Comparison of ENCODE assay signal across 18 mouse cellular contexts in the genomic region with DNA sequence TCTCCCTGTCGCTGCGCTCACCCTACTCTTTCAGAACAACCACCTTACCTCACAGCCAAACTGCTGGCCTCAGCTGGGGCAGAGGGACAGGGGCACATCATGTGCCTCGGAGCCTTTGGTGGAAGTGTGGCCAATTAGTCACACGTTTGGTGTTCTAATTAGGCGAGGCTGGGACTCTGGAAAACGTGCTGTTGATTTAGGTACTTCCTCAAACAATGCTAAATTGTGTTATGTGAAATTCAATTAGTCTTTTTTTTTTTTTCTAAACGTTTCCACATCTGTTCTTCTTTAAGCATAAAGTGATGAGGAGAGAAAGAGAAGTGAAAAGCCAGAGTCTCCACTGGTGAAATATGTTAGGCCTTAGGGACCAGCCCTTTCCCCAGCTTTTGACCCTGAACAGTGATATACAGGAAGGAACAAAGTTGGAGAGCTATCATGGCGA.
DNase-seq lines count a peak whose midpoint lies in the region; ATAC-seq lines count a peak whose summit lies in the region.
"Had no signal": no experiment of that assay in that cellular context is flagged by ENCODE, and none has a peak within 500 bp of the region (broad histone marks: within the 10 kb centered on the region; RNA-seq: fewer than 3 reads in every experiment).

No protein-coding gene starts in this region.

- peaks cover 5% of the 10 kb centered on the region for H3K27me3 ChIP-seq in kidney, embryonic 16.5 days (ENCODE audit: insufficient read depth, low read length)
- H3K27me3 ChIP-seq in embryonic facial prominence, embryonic 10.5 days (replicated peaks; ENCODE audit: low read depth, poor library complexity, severe bottlenecking): no peaks in the 10 kb centered on the region
- peaks cover 21% of the 10 kb centered on the region for H3K27me3 ChIP-seq in limb, embryonic 12.5 days
- H3K27me3 ChIP-seq: hindbrain, embryonic 15.5 days; liver, embryonic 15.5 days; midbrain, embryonic 15.5 days had no signal

- 0 out of 2 replicates have a peak, but pooled peaks have one; percentile 23 for ATAC-seq in kidney, embryonic 16.5 days (ENCODE audit: low FRiP score, low TSS enrichment)
- ATAC-seq in limb, embryonic 12.5 days (ENCODE audit: insufficient number of reproducible peaks, insufficient read depth, low FRiP score, low TSS enrichment, low read depth): peak; percentile 71
- ATAC-seq: midbrain, embryonic 15.5 days had no signal

- no peak overlapping the region for H3K9ac ChIP-seq in kidney, embryonic 16.5 days (replicated peaks; ENCODE audit: low read length)
- no peak overlapping the region for H3K9ac ChIP-seq in limb, embryonic 12.5 days (replicated peaks)
- H3K9ac ChIP-seq: hindbrain, embryonic 15.5 days; liver, embryonic 15.5 days; midbrain, embryonic 15.5 days had no signal

- 21% methylated on average over 8 of the region's 8 CpGs for WGBS in kidney, embryonic 16.5 days
- 7% methylated on average over 8 of the region's 8 CpGs for WGBS in embryonic facial prominence, embryonic 10.5 days
- WGBS in limb, embryonic 12.5 days: 7% methylated on average over 8 of the region's 8 CpGs

- H3K36me3 ChIP-seq in kidney, embryonic 16.5 days (ENCODE audit: insufficient read depth, low read length): no peaks in the 10 kb centered on the region
- no peaks in the 10 kb centered on the region for H3K36me3 ChIP-seq in embryonic facial prominence, embryonic 10.5 days (replicated peaks)
- no peaks in the 10 kb centered on the region for H3K36me3 ChIP-seq in limb, embryonic 12.5 days
- H3K36me3 ChIP-seq: hindbrain, embryonic 15.5 days; liver, embryonic 15.5 days; midbrain, embryonic 15.5 days had no signal

- H3K4me3 ChIP-seq in kidney, embryonic 16.5 days (ENCODE audit: low read length): no peak overlapping the region
- no peak overlapping the region for H3K4me3 ChIP-seq in embryonic facial prominence, embryonic 10.5 days
- no peak overlapping the region for H3K4me3 ChIP-seq in limb, embryonic 12.5 days (replicated peaks)
- H3K4me3 ChIP-seq: hindbrain, embryonic 15.5 days; liver, embryonic 15.5 days; midbrain, embryonic 15.5 days had no signal

- H3K4me2 ChIP-seq in kidney, embryonic 16.5 days (replicated peaks; ENCODE audit: low read depth, low read length): no peak overlapping the region
- peak overlapping the region; percentile 19 for H3K4me2 ChIP-seq in limb, embryonic 12.5 days
- H3K4me2 ChIP-seq: hindbrain, embryonic 15.5 days; liver, embryonic 15.5 days; midbrain, embryonic 15.5 days had no signal

- peak; percentile 11 for DNase-seq in adrenal gland, postnatal 14 days
- no peak for DNase-seq in adrenal gland, adult (ENCODE audit: inconsistent age in 2 of 2, low spot score in 1 of 2)
- no peak for DNase-seq in kidney, postnatal 36 days
- DNase-seq in embryonic facial prominence, embryonic 10.5 days (ENCODE audit: low spot score): peak; percentile 61
- no peak for DNase-seq in spleen, postnatal 10 days (ENCODE audit: low spot score in 2 of 2)
- no peak for DNase-seq in right cerebral cortex, postnatal 36 days (ENCODE audit: low spot score in 2 of 2)
- DNase-seq: cerebellum, postnatal 25 days; gastrocnemius, postnatal 10 days; kidney, adult 18-20 months; layer of hippocampus, adult 9-11 months; lung, postnatal 14 days; right cerebral cortex, postnatal 25 days; thymus, adult 2 months had no signal

- peaks cover 3% of the 10 kb centered on the region; the same call in 1 of the 2 replicates for H3K4me1 ChIP-seq in kidney, embryonic 16.5 days (ENCODE audit: insufficient read depth, low read length)
- H3K4me1 ChIP-seq in embryonic facial prominence, embryonic 10.5 days: peaks cover 15% of the 10 kb centered on the region
- peaks cover 13% of the 10 kb centered on the region for H3K4me1 ChIP-seq in limb, embryonic 12.5 days (replicated peaks)
- H3K4me1 ChIP-seq: hindbrain, embryonic 15.5 days; liver, embryonic 15.5 days; midbrain, embryonic 15.5 days had no signal

- no peaks in the 10 kb centered on the region for H3K9me3 ChIP-seq in kidney, embryonic 16.5 days (ENCODE audit: low read length)
- H3K9me3 ChIP-seq in embryonic facial prominence, embryonic 10.5 days: no peaks in the 10 kb centered on the region
- no peaks in the 10 kb centered on the region for H3K9me3 ChIP-seq in limb, embryonic 12.5 days
- H3K9me3 ChIP-seq: hindbrain, embryonic 15.5 days; liver, embryonic 15.5 days; midbrain, embryonic 15.5 days had no signal

- no peak overlapping the region for H3K27ac ChIP-seq in kidney, embryonic 16.5 days (ENCODE audit: low read length)
- 0 out of 2 replicates have a peak overlapping the region, but pooled peaks have one; percentile 27 for H3K27ac ChIP-seq in embryonic facial prominence, embryonic 10.5 days (replicated peaks)
- H3K27ac ChIP-seq in limb, embryonic 12.5 days: 0 out of 2 replicates have a peak overlapping the region, but pooled peaks have one; percentile 45
- H3K27ac ChIP-seq: hindbrain, embryonic 15.5 days; liver, embryonic 15.5 days; midbrain, embryonic 15.5 days had no signal

Comparison
In these comparisons a context has a peak if more than half of its experiments do, and no peak if none do; other contexts are left out.
1. DNase-seq: peak in adrenal gland, postnatal 14 days (single experiment) and embryonic facial prominence, embryonic 10.5 days (single experiment); none in adrenal gland, adult (0 of 2), kidney, postnatal 36 days (0 of 2), spleen, postnatal 10 days (0 of 2) and right cerebral cortex, postnatal 36 days (0 of 2).